In the genomic region with DNA sequence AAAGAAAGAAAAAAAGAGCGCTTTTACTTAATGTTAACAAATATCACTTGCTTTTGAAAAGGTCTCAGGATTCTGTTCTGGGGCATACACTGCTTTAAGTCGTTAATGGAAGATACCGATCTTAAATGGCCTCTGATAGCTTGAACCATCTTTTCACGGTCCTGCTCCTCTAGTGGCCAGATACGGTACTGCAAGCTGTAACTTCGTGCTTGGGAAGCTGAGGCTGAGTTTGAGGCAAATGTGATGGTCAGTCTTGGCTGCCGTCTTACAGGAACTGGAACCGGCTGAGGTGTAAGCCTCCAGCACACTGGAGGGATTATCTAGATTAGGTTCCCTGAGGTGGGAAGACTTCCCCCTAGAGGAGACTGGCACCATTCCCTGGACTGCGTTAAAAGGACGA, we compare ENCODE assay signal across 8 mouse cellular contexts. TPM values are rescaled to one million over a fixed set of nuclear protein-coding genes. Genes with fewer than 3 reads are reported as not detected.
DNase-seq lines count a peak whose midpoint lies in the region; ATAC-seq and TF ChIP-seq lines count a peak whose summit lies in the region.
"Had no signal": no experiment of that assay in that cellular context is flagged by ENCODE, and none has a peak within 500 bp of the region (broad histone marks: within the 10 kb centered on the region; RNA-seq: fewer than 3 reads in every experiment).

No protein-coding gene starts in this region.

- DNase-seq in kidney, adult 18-20 months: peak; percentile 47
- peak; percentile 19 to 27 for DNase-seq in CD8-positive naive resting alpha-beta T cell, adult 2 months (ENCODE audit: low read depth in 2 of 2, low spot score in 2 of 2)
- DNase-seq in MEL (ENCODE audit: low read depth, low spot score): peak; percentile 63
- DNase-seq in embryo, embryonic 9.5 days (ENCODE audit: extremely low spot score): peak; percentile 21
- DNase-seq in lung, postnatal 0 days (ENCODE audit: low spot score): peak; percentile 7
- peak; percentile 4 to 6 for DNase-seq in thymus, adult 18-20 months

- peak; percentile 59 to 99 (median 68) for TF ChIP-seq CTCF in MEL (IDR thresholded peaks at IDR 0.05 in 2 of 3, conservative IDR thresholded peaks at IDR 0.05 in 1 of 3; ENCODE audit: control insufficient read depth in 1 of 3, insufficient read depth in 1 of 3, low read depth in 2 of 3, low read length in 3 of 3, poor library complexity in 1 of 3, severe bottlenecking in 1 of 3)
- TF ChIP-seq CTCF in lung, postnatal 0 days (IDR thresholded peaks at IDR 0.05): peak; percentile 94

- ATAC-seq in kidney, embryonic 15.5 days (replicated peaks; ENCODE audit: low FRiP score): no peak
- no peak for ATAC-seq in lung, postnatal 0 days

- no peak overlapping the region for H3K27ac ChIP-seq in kidney, embryonic 15.5 days
- no peak overlapping the region for H3K27ac ChIP-seq in MEL (ENCODE audit: control insufficient read depth, low read depth, low read length)
- H3K27ac ChIP-seq in lung, postnatal 0 days (ENCODE audit: low read length): no peak overlapping the region
- H3K27ac ChIP-seq: heart, embryonic 13.5 days had no signal

- H3K4me2 ChIP-seq in kidney, embryonic 15.5 days: no peak overlapping the region
- no peak overlapping the region for H3K4me2 ChIP-seq in lung, postnatal 0 days (replicated peaks; ENCODE audit: low read depth, low read length)
- H3K4me2 ChIP-seq: heart, embryonic 13.5 days had no signal

- no peaks in the 10 kb centered on the region for H3K9me3 ChIP-seq in kidney, embryonic 15.5 days (replicated peaks)
- no peaks in the 10 kb centered on the region for H3K9me3 ChIP-seq in MEL (replicated peaks; ENCODE audit: insufficient read depth, low read length)
- H3K9me3 ChIP-seq in lung, postnatal 0 days (ENCODE audit: low read length): no peaks in the 10 kb centered on the region

- H3K36me3 ChIP-seq in kidney, embryonic 15.5 days: peaks cover 7% of the 10 kb centered on the region
- H3K36me3 ChIP-seq in MEL (ENCODE audit: control insufficient read depth in 1 of 2, insufficient read depth in 2 of 2, low read length in 2 of 2): no peaks in the 10 kb centered on the region
- no peaks in the 10 kb centered on the region for H3K36me3 ChIP-seq in lung, postnatal 0 days (ENCODE audit: insufficient read depth, low read length)

- 77% methylated on average over 10 of the region's 10 CpGs for WGBS in kidney, embryonic 15.5 days
- WGBS in lung, postnatal 0 days: 64% methylated on average over 10 of the region's 10 CpGs

- peak; percentile 39 for TF ChIP-seq RAD21 in MEL (IDR thresholded peaks at IDR 0.05; ENCODE audit: low read depth, low read length)

- no peak overlapping the region for H3K4me3 ChIP-seq in kidney, embryonic 15.5 days (replicated peaks)
- H3K4me3 ChIP-seq in MEL (ENCODE audit: control insufficient read depth in 1 of 2, insufficient read depth in 1 of 2, low read depth in 2 of 2, low read length in 2 of 2): no peak overlapping the region
- no peak overlapping the region for H3K4me3 ChIP-seq in lung, postnatal 0 days (ENCODE audit: low read depth, low read length)
- H3K4me3 ChIP-seq: heart, embryonic 13.5 days had no signal

- no peak for TF ChIP-seq EP300 in MEL (IDR thresholded peaks at IDR 0.05; ENCODE audit: low read depth in 1 of 2, low read length in 2 of 2)
- TF ChIP-seq EP300 in lung, postnatal 0 days (IDR thresholded peaks at IDR 0.05): no peak

- H3K79me2 ChIP-seq in MEL (ENCODE audit: control insufficient read depth, insufficient read depth, low read length, poor library complexity): no peaks in the 10 kb centered on the region

- no peaks in the 10 kb centered on the region; the same call in 1 of the 2 replicates for H3K4me1 ChIP-seq in kidney, embryonic 15.5 days
- H3K4me1 ChIP-seq in MEL (ENCODE audit: control insufficient read depth in 1 of 2, insufficient read depth in 2 of 2, low read length in 2 of 2): no peaks in the 10 kb centered on the region
- H3K4me1 ChIP-seq in lung, postnatal 0 days (ENCODE audit: insufficient read depth, low read depth, low read length): no peaks in the 10 kb centered on the region
- H3K4me1 ChIP-seq: heart, embryonic 13.5 days had no signal

- TF ChIP-seq POLR2A in MEL (IDR thresholded peaks at IDR 0.05; ENCODE audit: control insufficient read depth in 1 of 2, insufficient read depth in 1 of 2, low read depth in 1 of 2, low read length in 2 of 2, poor library complexity in 1 of 2): no peak

- no peaks in the 10 kb centered on the region for H3K27me3 ChIP-seq in kidney, embryonic 15.5 days
- H3K27me3 ChIP-seq in MEL (ENCODE audit: control insufficient read depth in 1 of 2, insufficient read depth in 2 of 2, low read length in 2 of 2): no peaks in the 10 kb centered on the region
- H3K27me3 ChIP-seq in lung, postnatal 0 days (replicated peaks; ENCODE audit: insufficient read depth, low read length): no peaks in the 10 kb centered on the region
- H3K27me3 ChIP-seq: heart, embryonic 13.5 days had no signal

- H3K9ac ChIP-seq in kidney, embryonic 15.5 days: no peak overlapping the region
- H3K9ac ChIP-seq in MEL (ENCODE audit: control insufficient read depth, low read depth, low read length, poor library complexity, severe bottlenecking): no peak overlapping the region
- H3K9ac ChIP-seq in lung, postnatal 0 days (replicated peaks; ENCODE audit: low read depth): no peak overlapping the region
- H3K9ac ChIP-seq: heart, embryonic 13.5 days had no signal

TF ChIP-seq in MEL, 35 proteins besides CTCF, POLR2A, EP300 and RAD21:
- TF ChIP-seq GATA1 (IDR thresholded peaks at IDR 0.05; ENCODE audit: low read depth, low read length): peak; percentile 71
- no peak for TF ChIP-seq RCOR1 (IDR thresholded peaks at IDR 0.05; ENCODE audit: low read depth, low read length)
- TF ChIP-seq MAX (IDR thresholded peaks at IDR 0.05; ENCODE audit: low read length): no peak
- peak; percentile 40 for TF ChIP-seq SMC3 (IDR thresholded peaks at IDR 0.05; ENCODE audit: low read depth, low read length)
- no peak for TF ChIP-seq TCF12 (IDR thresholded peaks at IDR 0.05; ENCODE audit: low read depth, low read length)
- peak; percentile 20; the same call in 1 of the 2 replicates for TF ChIP-seq ZC3H11A (IDR thresholded peaks at IDR 0.05; ENCODE audit: low read depth, low read length)

RNA-seq across cellular contexts. Expression of a gene that starts 30.8 kb away (rescaled TPM):
- 29.8 and 29.9 TPM in 2 replicates for polyA plus RNA-seq in kidney, embryonic 15.5 days (2015; fragmentation: Nextera tagmentation; extraction: Ambion mirVana)
- 19.1 and 19.4 TPM in 2 replicates for total RNA-seq in MEL (2012; rRNA removed)
- polyA plus RNA-seq in MEL (2012; ENCODE audit: insufficient read depth in 1 of 2, insufficient read length in 2 of 2, low read depth in 1 of 2, low replicate concordance in 2 of 2, missing spikeins in 1 of 2): 10 to 100 TPM in 1 of 2 experiments, not detected in 1; 19.5 TPM
- polyA plus RNA-seq in lung, postnatal 0 days (2015; fragmentation: Nextera tagmentation; extraction: Ambion mirVana): 8.8 and 9.7 TPM in 2 replicates

RNA-seq across cellular contexts. Expression of a gene that starts 30.9 kb away (rescaled TPM):
- polyA plus RNA-seq in kidney, embryonic 15.5 days (2015; fragmentation: Nextera tagmentation; extraction: Ambion mirVana): 16.4 and 17.1 TPM in 2 replicates
- total RNA-seq in MEL (2012; rRNA removed): 11.6 and 12.6 TPM in 2 replicates
- 10 to 100 TPM in 1 of 2 experiments, not detected in 1; 23.5 TPM for polyA plus RNA-seq in MEL (2012; ENCODE audit: insufficient read depth in 1 of 2, insufficient read length in 2 of 2, low read depth in 1 of 2, low replicate concordance in 2 of 2, missing spikeins in 1 of 2)
- 4.7 and 5.7 TPM in 2 replicates for polyA plus RNA-seq in lung, postnatal 0 days (2015; fragmentation: Nextera tagmentation; extraction: Ambion mirVana)

Comparison
In these comparisons a context has a peak if more than half of its experiments do, and no peak if none do; other contexts are left out.
1. DNase-seq: peak in every context shown above with its lines; median percentile 63 in MEL; 47 in kidney, adult 18-20 months; 23 in CD8-positive naive resting alpha-beta T cell, adult 2 months; 21 in embryo, embryonic 9.5 days; 7 in lung, postnatal 0 days; 5 in thymus, adult 18-20 months.